Mouse (Mus musculus) embryonic fibroblast, embryonic 13.5 days (primary cell): ENCODE results near the gene Prp2. TPM values are rescaled to one million over a fixed set of nuclear protein-coding genes. Genes with fewer than 3 reads are reported as not detected.
"Not testable (repeated sequence)": the region's sequence is repeated elsewhere in the genome, so short reads cannot be mapped to it uniquely, and the experiment has no call there.

Source experiments
- H3K27ac ChIP-seq: 2 replicates; pipeline ENCODE4 v1.5.1; 2012; ENCODE audit warnings: low read length, control low read depth, inconsistent platforms; ENCODE audit not compliant: insufficient read depth
- H3K4me1 ChIP-seq: 2 replicates; pipeline ENCODE4 v1.6.1; 2011; ENCODE audit warnings: low read length; ENCODE audit not compliant: control insufficient read depth, insufficient read depth
- H3K4me3 ChIP-seq: 2 replicates; pipeline ENCODE4 v1.5.1; 2011; ENCODE audit warnings: mild to moderate bottlenecking, control low read depth, low read length; ENCODE audit not compliant: insufficient read depth
- CTCF ChIP-seq: IDR thresholded peaks from 2 replicates; pipeline ENCODE4 v1.5.1; 2011; ENCODE audit warnings: mild to moderate bottlenecking, control low read depth, low read length, moderate library complexity, borderline replicate concordance; ENCODE audit not compliant: insufficient read depth
- POLR2A ChIP-seq: IDR thresholded peaks from 2 replicates; pipeline ENCODE4 v1.6.1; 2011; ENCODE audit warnings: low read depth, mild to moderate bottlenecking, control low read depth, low read length, moderate library complexity
- polyA plus RNA-seq: library from polyadenylated mRNA; stranded (reverse); fragments of >200 nt; gene quantifications from 2 replicates; pipeline ENCODE4 v1.2.4, GENCODE M21; 2011; ENCODE audit warnings: low read depth; ENCODE audit not compliant: missing spikeins, insufficient read length

Prp2 gene
- polyA plus RNA-seq = not detected in 2 replicates

DNA sequence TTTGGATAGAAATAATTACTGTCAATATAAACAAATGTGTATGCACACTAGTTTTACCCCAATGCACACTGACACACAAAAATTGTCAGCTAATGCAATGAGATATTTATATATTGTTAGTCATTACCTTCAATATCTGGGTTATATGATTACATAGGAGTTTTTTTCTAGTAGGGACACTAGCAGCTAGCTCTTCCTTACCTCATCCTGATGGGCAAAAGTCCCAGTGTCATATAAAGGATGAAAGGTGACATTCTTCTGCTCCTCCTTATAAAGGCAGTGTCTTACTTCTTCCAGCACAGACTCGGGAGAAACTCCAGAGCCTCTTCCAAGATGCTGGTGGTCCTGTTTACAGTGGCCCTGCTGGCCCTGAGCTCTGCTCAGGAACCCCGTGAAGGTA is at the start of gene Prp2:
Gene Prp2 (plus strand): TSS at position 301 of the 400 bp plus-strand sequence.
- not testable (repeated sequence) for H3K4me3 ChIP-seq, H3K27ac ChIP-seq, H3K4me1 ChIP-seq

DNA sequence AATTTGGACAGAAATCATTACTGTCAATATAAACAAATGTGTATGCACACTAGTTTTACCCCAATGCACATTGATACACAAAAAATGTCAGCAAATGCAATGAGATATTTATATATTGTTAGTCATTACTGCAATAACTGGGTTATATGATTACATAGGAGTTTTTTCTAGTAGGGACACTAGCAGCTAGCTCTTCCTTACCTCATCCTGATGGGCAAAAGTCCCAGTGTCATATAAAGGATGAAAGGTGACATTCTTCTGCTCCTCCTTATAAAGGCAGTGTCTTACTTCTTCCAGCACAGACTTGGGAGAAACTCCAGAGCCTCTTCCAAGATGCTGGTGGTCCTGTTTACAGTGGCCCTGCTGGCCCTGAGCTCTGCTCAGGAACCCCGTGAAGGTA is 26.2 kb upstream of the Prp2 start, which contains the start of gene Prh1:
Gene Prh1 (plus strand): TSS at position 301 of the 400 bp plus-strand sequence.
- not testable (repeated sequence) for H3K4me3 ChIP-seq, H3K27ac ChIP-seq, H3K4me1 ChIP-seq

GRCm38 (mm10) chr6:132649399-132649798 is 53.7 kb downstream of the Prp2 start:
- H3K4me1 ChIP-seq = no peaks in the 10 kb centered on the region
- no peak overlapping the region for H3K27ac ChIP-seq
- no peak overlapping the region for H3K4me3 ChIP-seq
- TF ChIP-seq CTCF = no peak
- no peak for TF ChIP-seq POLR2A

Other genes starting within 250 kb of the Prp2 start
- not detected in 2 replicates for gene Gm8882, start 231.8 kb upstream of the Prp2 start, polyA plus RNA-seq
- not detected in 2 replicates for gene Prh1, start 26.1 kb upstream of the Prp2 start, polyA plus RNA-seq
- not detected in 2 replicates for gene A630073D07Rik, start 55.6 kb downstream of the Prp2 start, polyA plus RNA-seq
- gene Tas2r120, start 61.0 kb downstream of the Prp2 start, polyA plus RNA-seq = not detected in 2 replicates
- gene Tas2r121, start 105.1 kb downstream of the Prp2 start, polyA plus RNA-seq = not detected in 2 replicates
- gene Tas2r122, start 116.0 kb downstream of the Prp2 start, polyA plus RNA-seq = not detected in 2 replicates
- gene Tas2r115, start 142.1 kb downstream of the Prp2 start, polyA plus RNA-seq = not detected in 2 replicates
- not detected in 2 replicates for gene Tas2r124, start 158.8 kb downstream of the Prp2 start, polyA plus RNA-seq
- not detected in 2 replicates for gene Tas2r102, start 166.2 kb downstream of the Prp2 start, polyA plus RNA-seq
- gene Tas2r136, start 182.2 kb downstream of the Prp2 start, polyA plus RNA-seq = not detected in 2 replicates
- gene Tas2r117, start 206.9 kb downstream of the Prp2 start, polyA plus RNA-seq = not detected in 2 replicates